Mouse (Mus musculus) retina, adult 2 months (tissue): Measurements from ENCODE around the gene Mrgprd.

Experiments
- DNase-seq: peaks from one replicate; pipeline ENCODE4 v3.0.0-alpha.2; 2012; ENCODE audit warnings: low read depth, low spot score

Gene Mrgprd

GRCm38 (mm10) chr7:145314785-145315411 lies at the start of gene Mrgprd:
Gene Mrgprd (plus strand): TSS chr7:145314835.
- DNase-seq = no peak

GRCm38 (mm10) chr7:145266011-145266410 lies 48.6 kb upstream of the Mrgprd start:
- DNase-seq = no peak

GRCm38 (mm10) chr7:145268890-145269289 lies 45.7 kb upstream of the Mrgprd start:
- no peak for DNase-seq

- no peak for DNase-seq
These were observed 43.7 kb upstream of the Mrgprd start for GRCm38 (mm10) chr7:145270955-145271354.

- DNase-seq = no peak
These were observed 39.1 kb upstream of the Mrgprd start for GRCm38 (mm10) chr7:145275488-145275887.

GRCm38 (mm10) chr7:145281396-145281795 lies 33.2 kb upstream of the Mrgprd start:
- DNase-seq = no peak

- no peak for DNase-seq
These were observed 31.6 kb upstream of the Mrgprd start for GRCm38 (mm10) chr7:145283041-145283440.

- peak; percentile 43 for DNase-seq
These were observed 31.0 kb upstream of the Mrgprd start, which contains the start of gene Tpcn2 for GRCm38 (mm10) chr7:145283487-145284187. Gene Tpcn2 (minus strand): TSS chr7:145284011.

- DNase-seq = no peak
These were observed 30.3 kb upstream of the Mrgprd start for GRCm38 (mm10) chr7:145284293-145284692.

- DNase-seq = no peak
These were observed 29.2 kb upstream of the Mrgprd start for GRCm38 (mm10) chr7:145285476-145285875.

GRCm38 (mm10) chr7:145287410-145287809 lies 27.2 kb upstream of the Mrgprd start:
- DNase-seq = no peak

- DNase-seq = no peak
These were observed 25.3 kb upstream of the Mrgprd start for GRCm38 (mm10) chr7:145289302-145289701.

GRCm38 (mm10) chr7:145291847-145292246 lies 22.8 kb upstream of the Mrgprd start:
- DNase-seq = no peak

- DNase-seq = no peak
These were observed 21.9 kb upstream of the Mrgprd start for GRCm38 (mm10) chr7:145292726-145293125.

GRCm38 (mm10) chr7:145293859-145294258 lies 20.8 kb upstream of the Mrgprd start:
- no peak for DNase-seq

- no peak for DNase-seq
These were observed 15.8 kb upstream of the Mrgprd start for GRCm38 (mm10) chr7:145298666-145299490.

GRCm38 (mm10) chr7:145299562-145300320 lies 14.9 kb upstream of the Mrgprd start:
- DNase-seq = no peak

GRCm38 (mm10) chr7:145300321-145301007 lies 14.2 kb upstream of the Mrgprd start, which contains the start of gene Mrgprf:
Gene Mrgprf (plus strand): TSS chr7:145300828.
- no peak for DNase-seq

- no peak for DNase-seq
These were observed 13.7 kb upstream of the Mrgprd start for GRCm38 (mm10) chr7:145301008-145301340.

GRCm38 (mm10) chr7:145301341-145302005 lies 13.2 kb upstream of the Mrgprd start:
- no peak for DNase-seq
